Mouse (Mus musculus): Measurements from ENCODE around the gene Dennd1a. TPM values are rescaled to one million over a fixed set of nuclear protein-coding genes. Genes with fewer than 3 reads are reported as not detected.

Dennd1a gene
- polyA plus RNA-seq, 1 experiment = 7.7 TPM

GRCm38 (mm10) chr2:38229882-38230281 lies 57.3 kb downstream of the Dennd1a start:
- Histone ChIP-seq H3ac (ENCODE audit: control insufficient read depth, insufficient read length, low read depth) (no peak overlapping the region), H3K36me3 (ENCODE audit: control insufficient read depth, insufficient read depth) (no peaks in the 10 kb centered on the region)
- TF ChIP-seq MYOD1 (IDR thresholded peaks at IDR 0.05; ENCODE audit: control insufficient read depth, insufficient read length, low read depth) (no peak), MYOG (IDR thresholded peaks at IDR 0.05; ENCODE audit: control insufficient read depth, extremely low read depth, insufficient read length) (no peak), FOSL1 (IDR thresholded peaks at IDR 0.05; ENCODE audit: insufficient read depth, low read length, poor library complexity, severe bottlenecking) (no peak), MAX (IDR thresholded peaks at IDR 0.05) (no peak), CTCF (IDR thresholded peaks at IDR 0.05; ENCODE audit: control insufficient read depth, insufficient read depth, insufficient read length) (no peak), CEBPB (IDR thresholded peaks at IDR 0.05; ENCODE audit: low read depth) (no peak), USF1 (IDR thresholded peaks at IDR 0.05; ENCODE audit: low read depth) (no peak)

GRCm38 (mm10) chr2:38223759-38224158 lies 63.4 kb downstream of the Dennd1a start:
- Histone ChIP-seq H3K27me3 (ENCODE audit: control insufficient read depth, insufficient read depth, insufficient read length) (no peaks in the 10 kb centered on the region), H3K36me3 (ENCODE audit: control insufficient read depth, insufficient read depth) (no peaks in the 10 kb centered on the region), H3K79me3 (ENCODE audit: low read depth) (no peaks in the 10 kb centered on the region), H3K4me3 (ENCODE audit: insufficient read depth, poor library complexity, severe bottlenecking) (no peak overlapping the region), H3ac (ENCODE audit: control insufficient read depth, insufficient read length, low read depth) (no peak overlapping the region), H3K79me2 (ENCODE audit: control insufficient read depth, insufficient read depth) (peaks cover 15% of the 10 kb centered on the region)
- TF ChIP-seq USF1 (IDR thresholded peaks at IDR 0.05; ENCODE audit: low read depth) (no peak), FOSL1 (IDR thresholded peaks at IDR 0.05; ENCODE audit: insufficient read depth, low read length, poor library complexity, severe bottlenecking) (no peak), MAX (IDR thresholded peaks at IDR 0.05) (no peak), CTCF (IDR thresholded peaks at IDR 0.05; ENCODE audit: control insufficient read depth, insufficient read depth, insufficient read length) (no peak), MYOD1 (IDR thresholded peaks at IDR 0.05; ENCODE audit: control insufficient read depth, insufficient read length, low read depth) (no peak), CEBPB (IDR thresholded peaks at IDR 0.05; ENCODE audit: low read depth) (no peak), MYOG (IDR thresholded peaks at IDR 0.05; ENCODE audit: control insufficient read depth, extremely low read depth, insufficient read length) (no peak)

More at GRCm38 (mm10) chr2:38229882-38230281, 57.3 kb downstream of the Dennd1a start:
- Histone ChIP-seq H3K79me2 (ENCODE audit: control insufficient read depth, insufficient read depth) (peaks cover 8% of the 10 kb centered on the region), H3K4me3 (ENCODE audit: insufficient read depth, poor library complexity, severe bottlenecking) (no peak overlapping the region), H3K27me3 (ENCODE audit: control insufficient read depth, insufficient read depth, insufficient read length) (no peaks in the 10 kb centered on the region), H3K79me3 (ENCODE audit: low read depth) (no peaks in the 10 kb centered on the region)

- H3K79me2 ChIP-seq (ENCODE audit: control insufficient read depth, insufficient read depth) = peaks cover 32% of the 10 kb centered on the region
- H3K79me3 ChIP-seq (ENCODE audit: low read depth) = peaks cover 2% of the 10 kb centered on the region
- H3K4me3 ChIP-seq (ENCODE audit: insufficient read depth, poor library complexity, severe bottlenecking) = no peak overlapping the region
- H3ac ChIP-seq (ENCODE audit: control insufficient read depth, insufficient read length, low read depth) = no peak overlapping the region
- no peaks in the 10 kb centered on the region for H3K36me3 ChIP-seq (ENCODE audit: control insufficient read depth, insufficient read depth)
- H3K27me3 ChIP-seq (ENCODE audit: control insufficient read depth, insufficient read depth, insufficient read length) = no peaks in the 10 kb centered on the region
- TF ChIP-seq FOSL1 (IDR thresholded peaks at IDR 0.05; ENCODE audit: insufficient read depth, low read length, poor library complexity, severe bottlenecking) (no peak), MYOG (IDR thresholded peaks at IDR 0.05; ENCODE audit: control insufficient read depth, extremely low read depth, insufficient read length) (no peak), USF1 (IDR thresholded peaks at IDR 0.05; ENCODE audit: low read depth) (no peak), CTCF (IDR thresholded peaks at IDR 0.05; ENCODE audit: control insufficient read depth, insufficient read depth, insufficient read length) (no peak), CEBPB (IDR thresholded peaks at IDR 0.05; ENCODE audit: low read depth) (no peak)
These were observed 65.7 kb downstream of the Dennd1a start for GRCm38 (mm10) chr2:38221461-38221860.

GRCm38 (mm10) chr2:38220687-38221435 lies 66.3 kb downstream of the Dennd1a start:
- TF ChIP-seq CEBPB (IDR thresholded peaks at IDR 0.05; ENCODE audit: low read depth) (no peak), FOSL1 (IDR thresholded peaks at IDR 0.05; ENCODE audit: insufficient read depth, low read length, poor library complexity, severe bottlenecking) (no peak), MYOG (IDR thresholded peaks at IDR 0.05; ENCODE audit: control insufficient read depth, extremely low read depth, insufficient read length) (no peak), USF1 (IDR thresholded peaks at IDR 0.05; ENCODE audit: low read depth) (no peak), MAX (IDR thresholded peaks at IDR 0.05) (no peak), MYOD1 (IDR thresholded peaks at IDR 0.05; ENCODE audit: control insufficient read depth, insufficient read length, low read depth) (no peak), CTCF (IDR thresholded peaks at IDR 0.05; ENCODE audit: control insufficient read depth, insufficient read depth, insufficient read length) (no peak)
- Histone ChIP-seq H3K79me3 (ENCODE audit: low read depth) (peaks cover 2% of the 10 kb centered on the region), H3K27me3 (ENCODE audit: control insufficient read depth, insufficient read depth, insufficient read length) (no peaks in the 10 kb centered on the region), H3ac (ENCODE audit: control insufficient read depth, insufficient read length, low read depth) (no peak overlapping the region), H3K36me3 (ENCODE audit: control insufficient read depth, insufficient read depth) (no peaks in the 10 kb centered on the region), H3K4me3 (ENCODE audit: insufficient read depth, poor library complexity, severe bottlenecking) (no peak overlapping the region), H3K79me2 (ENCODE audit: control insufficient read depth, insufficient read depth) (peaks cover 27% of the 10 kb centered on the region)

- peaks cover 25% of the 10 kb centered on the region for H3K79me2 ChIP-seq (ENCODE audit: control insufficient read depth, insufficient read depth)
- no peaks in the 10 kb centered on the region for H3K36me3 ChIP-seq (ENCODE audit: control insufficient read depth, insufficient read depth)
- H3K4me3 ChIP-seq (ENCODE audit: insufficient read depth, poor library complexity, severe bottlenecking) = no peak overlapping the region
- no peaks in the 10 kb centered on the region for H3K27me3 ChIP-seq (ENCODE audit: control insufficient read depth, insufficient read depth, insufficient read length)
- no peak for TF ChIP-seq FOSL1 (IDR thresholded peaks at IDR 0.05; ENCODE audit: insufficient read depth, low read length, poor library complexity, severe bottlenecking)
- no peak for TF ChIP-seq CTCF (IDR thresholded peaks at IDR 0.05; ENCODE audit: control insufficient read depth, insufficient read depth, insufficient read length)
- no peak for TF ChIP-seq CEBPB (IDR thresholded peaks at IDR 0.05; ENCODE audit: low read depth)
- no peak for TF ChIP-seq USF1 (IDR thresholded peaks at IDR 0.05; ENCODE audit: low read depth)
- no peak for TF ChIP-seq MYOG (IDR thresholded peaks at IDR 0.05; ENCODE audit: control insufficient read depth, extremely low read depth, insufficient read length)
- no peak for TF ChIP-seq MAX (IDR thresholded peaks at IDR 0.05)
- no peak overlapping the region for H3ac ChIP-seq (ENCODE audit: control insufficient read depth, insufficient read length, low read depth)
- peaks cover 2% of the 10 kb centered on the region for H3K79me3 ChIP-seq (ENCODE audit: low read depth)
These were observed 67.5 kb downstream of the Dennd1a start for GRCm38 (mm10) chr2:38219666-38220065.

Data from C2C12 (cell line).